Mouse (Mus musculus): ENCODE data around the gene Agpat1. TPM values are rescaled to one million over a fixed set of nuclear protein-coding genes. Genes with fewer than 3 reads are reported as not detected.

Agpat1 gene
- polyA plus RNA-seq, 1 experiment: 172 TPM

DNA sequence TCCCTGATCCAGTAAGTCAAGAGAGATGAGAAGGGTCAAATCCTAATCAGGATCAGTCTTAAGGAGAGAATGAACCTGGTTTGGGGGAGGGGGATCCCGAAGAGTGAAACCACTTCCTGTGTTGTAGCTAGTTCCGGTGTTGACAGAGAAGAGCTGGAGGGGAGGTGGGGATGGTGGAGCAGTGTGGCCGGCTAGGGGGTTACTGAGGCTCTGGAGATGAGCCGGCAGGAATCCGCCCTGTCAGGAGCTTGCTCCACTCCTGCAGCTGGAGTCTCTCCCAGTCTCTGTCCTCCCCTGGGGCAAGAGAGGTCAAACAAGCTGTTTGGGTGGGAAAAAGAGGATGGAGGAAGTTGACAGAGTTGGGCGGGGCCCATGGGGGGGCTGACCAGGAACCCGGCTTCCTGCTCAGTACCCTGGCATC, 14.4 kb upstream of the Agpat1 start, which contains the start of gene Gpsm3:
Gene Gpsm3 (plus strand): TSS at position 126 of the 421 bp plus-strand sequence.
- peak within 1 kb of the TSS; percentile 56 for H3K4me3 ChIP-seq (replicated peaks; ENCODE audit: extremely low read depth, low read depth, low read length)
- peak; percentile 46 for DNase-seq
- H3K4me1 ChIP-seq (ENCODE audit: control insufficient read depth, insufficient read depth, low read length): peaks cover 19% of the 10 kb centered on the region
- TF ChIP-seq CTCF (IDR thresholded peaks at IDR 0.05; ENCODE audit: insufficient read depth, low read length) (no peak), POLR2A (IDR thresholded peaks at IDR 0.05; ENCODE audit: borderline replicate concordance, extremely low read depth, low read depth, low read length) (peak; percentile 73; the same call in 1 of the 2 replicates)
- 10% methylated on average over 7 of the region's 7 CpGs for WGBS

DNA sequence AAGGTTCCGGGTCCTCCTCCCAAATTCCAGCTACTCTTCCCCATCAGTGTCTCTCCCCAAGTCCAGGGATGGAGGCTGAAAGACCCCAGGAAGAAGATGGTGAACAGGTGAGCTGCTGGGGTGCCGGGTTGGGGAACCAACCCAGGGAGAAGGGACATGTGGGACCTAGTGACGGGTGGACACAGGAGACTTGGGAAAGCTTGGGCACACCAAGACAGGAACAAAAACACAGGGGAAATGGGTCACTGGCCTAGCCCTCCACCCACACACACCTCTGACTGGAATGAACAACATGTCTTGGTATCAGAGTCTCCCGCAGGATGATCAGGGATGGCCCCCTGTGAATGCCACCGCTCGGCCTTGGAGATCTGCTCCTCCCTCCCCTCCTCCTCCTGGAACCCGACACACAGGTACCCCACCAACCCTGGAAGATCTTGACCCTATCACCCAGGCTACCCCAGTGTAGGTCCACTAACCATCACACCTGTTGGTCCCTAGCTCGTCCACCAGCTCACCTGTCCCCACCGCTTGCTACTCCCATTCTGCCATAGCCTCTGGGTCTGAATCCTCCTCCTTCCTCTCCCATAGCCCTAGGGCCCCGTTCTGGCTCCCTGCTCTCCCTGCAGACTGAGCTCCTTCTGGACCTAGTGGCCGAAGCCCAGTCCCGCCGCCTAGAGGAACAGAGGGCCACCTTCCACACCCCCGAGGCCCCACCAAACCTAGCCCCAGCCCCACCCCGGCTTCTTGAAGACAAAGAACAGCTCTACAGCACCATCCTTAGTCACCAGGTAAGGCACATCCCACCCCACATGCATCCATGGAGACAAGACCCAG, 13.7 kb upstream of the Agpat1 start:
- H3K4me3 ChIP-seq (replicated peaks; ENCODE audit: extremely low read depth, low read depth, low read length): peak overlapping the region; percentile 55
- H3K4me1 ChIP-seq (ENCODE audit: control insufficient read depth, insufficient read depth, low read length): peaks cover 19% of the 10 kb centered on the region
- WGBS: 60% methylated on average over 15 of the region's 15 CpGs
- TF ChIP-seq POLR2A (IDR thresholded peaks at IDR 0.05; ENCODE audit: borderline replicate concordance, extremely low read depth, low read depth, low read length) (no peak), CTCF (IDR thresholded peaks at IDR 0.05; ENCODE audit: insufficient read depth, low read length) (no peak)
- no peak for DNase-seq

DNA sequence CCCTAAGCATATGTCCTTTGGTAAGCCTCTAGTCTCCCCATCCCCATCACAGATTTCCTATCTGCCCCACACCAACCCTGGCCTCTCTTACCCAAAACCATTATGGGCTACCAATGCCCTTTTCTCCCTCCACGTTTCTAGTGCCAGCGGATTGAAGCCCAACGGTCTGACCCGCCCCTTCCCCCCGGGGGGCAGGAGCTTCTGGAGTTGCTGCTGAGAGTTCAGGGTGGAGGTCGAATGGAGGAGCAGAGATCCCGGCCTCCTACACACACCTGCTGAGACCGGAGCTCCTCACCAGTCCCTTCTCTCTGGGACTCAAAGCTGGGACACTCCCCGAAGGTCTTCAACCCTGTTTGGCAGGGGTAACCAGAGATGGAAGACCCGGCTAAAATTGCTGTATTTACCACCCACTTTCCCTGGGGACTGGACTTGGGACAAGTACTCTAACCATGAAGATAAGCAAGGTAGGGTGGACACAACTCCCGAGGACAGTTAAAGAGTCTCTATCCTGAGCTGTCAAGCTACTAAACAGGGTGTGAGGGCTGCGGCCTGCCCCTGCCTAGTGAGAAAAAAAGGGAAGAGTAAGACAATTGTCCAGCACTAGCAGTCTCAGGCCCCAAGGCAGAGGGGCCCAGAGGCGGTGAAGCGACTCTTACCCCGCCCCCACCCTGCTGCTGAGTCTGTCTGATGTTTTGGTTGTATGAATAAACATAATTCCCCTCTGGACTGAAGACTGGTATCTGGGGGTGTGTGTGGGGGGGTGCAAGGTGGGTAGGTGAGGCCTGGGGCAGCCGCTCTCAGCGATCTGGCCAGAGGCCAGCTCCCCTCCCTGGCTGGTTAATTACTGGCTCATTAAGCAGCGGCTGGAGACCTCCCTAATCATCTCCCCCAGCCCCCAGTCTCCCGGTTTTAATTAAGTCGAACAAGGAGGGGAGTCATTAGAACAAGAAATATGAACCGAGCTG, 12.8 kb upstream of the Agpat1 start, which contains the start of gene Pbx2:
Gene Pbx2 (plus strand): TSS at position 238 of the 965 bp plus-strand sequence.
- H3K4me3 ChIP-seq (replicated peaks; ENCODE audit: extremely low read depth, low read depth, low read length): peak within 1 kb of the TSS; percentile 61
- WGBS: 6% methylated on average over 21 of the region's 21 CpGs
- TF ChIP-seq POLR2A (IDR thresholded peaks at IDR 0.05; ENCODE audit: borderline replicate concordance, extremely low read depth, low read depth, low read length) (no peak), CTCF (IDR thresholded peaks at IDR 0.05; ENCODE audit: insufficient read depth, low read length) (no peak)
- peak; percentile 50 for DNase-seq
- H3K4me1 ChIP-seq (ENCODE audit: control insufficient read depth, insufficient read depth, low read length): peaks cover 18% of the 10 kb centered on the region

DNA sequence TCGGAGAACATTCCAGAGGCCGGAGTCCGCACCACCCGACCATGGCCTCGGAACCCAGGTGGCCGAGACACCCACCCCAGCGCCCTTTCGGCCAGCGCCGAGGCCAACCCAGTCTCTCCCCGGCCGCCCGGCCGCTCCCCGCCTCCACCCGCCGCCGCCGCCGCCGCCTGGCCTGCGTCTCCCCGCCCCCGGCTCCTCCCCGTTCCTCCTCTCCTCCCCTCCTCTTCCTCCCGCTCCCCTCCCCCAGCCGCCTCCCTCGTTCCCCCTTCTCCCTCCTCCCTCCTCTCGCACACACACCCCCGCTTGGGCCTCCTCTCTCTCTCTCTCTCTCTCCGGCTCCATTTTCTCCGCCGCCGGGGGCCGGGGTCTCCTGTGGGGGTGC, 12.1 kb upstream of the Agpat1 start:
- TF ChIP-seq CTCF (IDR thresholded peaks at IDR 0.05; ENCODE audit: insufficient read depth, low read length) (no peak), POLR2A (IDR thresholded peaks at IDR 0.05; ENCODE audit: borderline replicate concordance, extremely low read depth, low read depth, low read length) (peak; percentile 89; the same call in 1 of the 2 replicates)
- peak overlapping the region; percentile 61 for H3K4me3 ChIP-seq (replicated peaks; ENCODE audit: extremely low read depth, low read depth, low read length)
- 1% methylated on average over 25 of the region's 35 CpGs for whole genome bisulfite sequencing
- peaks cover 11% of the 10 kb centered on the region for H3K4me1 ChIP-seq (ENCODE audit: control insufficient read depth, insufficient read depth, low read length)
- DNase-seq: peak; percentile 82

DNA sequence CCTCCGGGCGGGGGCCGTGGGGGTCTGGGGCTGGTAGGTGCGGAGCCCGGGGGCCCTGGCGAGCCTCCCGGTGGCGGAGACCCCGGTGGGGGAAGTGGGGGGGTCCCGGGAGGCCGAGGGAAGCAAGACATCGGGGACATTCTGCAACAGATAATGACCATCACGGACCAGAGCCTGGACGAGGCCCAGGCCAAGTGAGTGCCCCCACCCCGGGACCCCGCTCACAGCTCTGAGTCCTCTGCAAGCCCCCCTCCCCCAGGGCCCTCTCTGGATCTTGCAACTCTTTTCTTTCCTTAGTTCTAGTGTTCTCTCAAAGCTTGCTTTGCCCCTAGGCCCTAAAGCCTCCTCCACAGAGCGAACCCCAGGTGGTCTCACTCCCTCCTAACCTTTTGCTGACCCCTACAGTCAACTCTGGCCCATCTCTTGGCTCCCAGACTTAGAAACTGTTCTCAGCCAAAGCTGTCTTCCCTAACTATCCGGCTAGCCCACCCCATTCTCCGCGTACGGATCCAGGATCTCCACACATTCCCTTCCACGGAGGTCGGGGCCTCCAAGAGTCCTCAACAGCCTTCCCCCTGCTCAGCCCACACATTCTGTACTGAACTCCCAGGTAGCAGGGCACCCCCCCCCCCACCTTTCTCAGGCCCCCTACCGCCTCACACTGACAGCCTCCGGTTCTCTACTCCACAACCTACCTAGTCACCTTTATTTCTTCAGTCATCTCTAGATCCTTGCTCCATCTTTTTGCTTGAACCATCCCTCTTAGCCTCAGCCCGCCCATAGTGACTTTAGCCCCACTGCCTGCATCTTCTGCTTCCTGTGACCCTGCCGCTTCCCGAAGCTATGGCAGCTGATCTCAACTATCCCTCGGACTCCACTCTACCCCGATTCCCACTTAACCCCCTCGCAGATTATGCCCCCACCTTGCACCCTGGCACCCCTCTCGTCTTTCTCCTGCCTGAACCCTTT, 11.2 kb upstream of the Agpat1 start:
- H3K4me1 ChIP-seq (ENCODE audit: control insufficient read depth, insufficient read depth, low read length): peaks cover 10% of the 10 kb centered on the region
- 1% methylated on average over 32 of the region's 32 CpGs for WGBS
- DNase-seq: peak; percentile 40

DNA sequence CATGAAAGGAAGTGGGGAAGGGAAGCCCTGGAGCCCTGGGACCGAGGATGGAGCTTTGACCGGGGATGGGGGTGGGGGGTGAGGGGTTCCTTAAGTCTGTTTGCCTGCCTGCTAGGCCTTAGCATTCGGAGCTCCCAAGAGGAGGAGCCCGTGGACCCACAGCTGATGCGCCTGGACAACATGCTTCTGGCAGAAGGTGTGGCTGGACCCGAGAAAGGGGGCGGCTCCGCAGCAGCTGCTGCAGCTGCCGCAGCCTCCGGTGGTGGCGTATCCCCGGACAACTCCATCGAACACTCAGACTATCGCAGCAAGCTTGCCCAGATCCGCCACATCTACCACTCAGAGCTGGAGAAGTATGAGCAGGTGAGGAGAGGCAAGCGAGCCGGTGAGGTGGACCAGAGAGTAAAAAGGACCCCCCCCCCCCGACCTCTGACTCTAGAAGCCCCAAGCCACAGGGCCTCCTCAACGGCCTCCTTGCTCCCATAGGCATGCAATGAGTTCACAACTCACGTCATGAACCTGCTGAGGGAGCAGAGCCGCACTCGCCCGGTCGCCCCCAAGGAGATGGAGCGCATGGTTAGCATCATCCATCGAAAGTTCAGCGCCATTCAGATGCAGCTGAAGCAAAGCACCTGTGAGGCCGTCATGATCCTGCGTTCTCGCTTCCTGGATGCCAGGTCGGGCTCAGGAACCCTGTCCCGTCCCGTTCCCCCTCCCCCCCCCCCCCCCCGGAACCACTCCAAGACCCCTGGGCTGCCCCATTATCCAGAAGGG, 10.1 kb upstream of the Agpat1 start:
- WGBS: 48% methylated on average over 34 of the region's 34 CpGs
- no peak overlapping the region for H3K4me3 ChIP-seq (replicated peaks; ENCODE audit: extremely low read depth, low read depth, low read length)
- TF ChIP-seq CTCF (IDR thresholded peaks at IDR 0.05; ENCODE audit: insufficient read depth, low read length) (no peak), POLR2A (IDR thresholded peaks at IDR 0.05; ENCODE audit: borderline replicate concordance, extremely low read depth, low read depth, low read length) (no peak)
- no peak for DNase-seq
- 0 out of 2 replicates have a peak, but pooled peaks cover 3% of the 10 kb centered on the region for H3K4me1 ChIP-seq (ENCODE audit: control insufficient read depth, insufficient read depth, low read length)

More for the DNA sequence above, 11.2 kb upstream of the Agpat1 start:
- no peak for TF ChIP-seq CTCF (IDR thresholded peaks at IDR 0.05; ENCODE audit: insufficient read depth, low read length)
- TF ChIP-seq POLR2A (IDR thresholded peaks at IDR 0.05; ENCODE audit: borderline replicate concordance, extremely low read depth, low read depth, low read length): 0 out of 2 replicates have a peak, but pooled peaks have one; percentile 32
- peak overlapping the region; percentile 39 for H3K4me3 ChIP-seq (replicated peaks; ENCODE audit: extremely low read depth, low read depth, low read length)

DNA sequence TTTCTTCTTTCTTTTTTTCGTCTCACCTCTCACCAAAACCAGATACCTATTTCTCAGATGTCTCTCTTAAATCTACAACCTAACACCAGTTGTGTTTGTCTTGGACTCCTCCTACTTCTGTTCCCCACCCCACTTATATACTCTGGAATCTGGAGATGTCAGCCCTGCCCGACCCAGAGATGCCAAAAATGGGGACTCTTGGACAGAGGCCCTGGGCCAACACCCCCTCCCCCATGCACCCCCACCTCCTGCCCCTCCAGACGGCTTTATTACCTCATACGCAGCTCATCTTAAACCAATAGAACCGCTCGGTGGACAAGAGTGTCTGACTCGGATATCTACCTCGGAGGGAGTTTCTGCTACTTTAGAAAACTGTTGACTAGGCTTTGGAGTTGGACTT, 8.0 kb upstream of the Agpat1 start:
- H3K4me3 ChIP-seq (replicated peaks; ENCODE audit: extremely low read depth, low read depth, low read length): no peak overlapping the region
- no peaks in the 10 kb centered on the region for H3K4me1 ChIP-seq (ENCODE audit: control insufficient read depth, insufficient read depth, low read length)
- TF ChIP-seq CTCF (IDR thresholded peaks at IDR 0.05; ENCODE audit: insufficient read depth, low read length) (no peak), POLR2A (IDR thresholded peaks at IDR 0.05; ENCODE audit: borderline replicate concordance, extremely low read depth, low read depth, low read length) (no peak)
- WGBS: 55% methylated on average over 8 of the region's 8 CpGs
- no peak for DNase-seq

All from lung, adult 2 months (tissue).